Mouse (Mus musculus): Measurements from ENCODE around the gene Camk2n1.

Camk2n1 gene

GRCm38 (mm10) chr4:138447827-138448602 lies 6.1 kb upstream of the Camk2n1 start:
- DNase-seq, result no peak

GRCm38 (mm10) chr4:138448872-138449615 lies 5.1 kb upstream of the Camk2n1 start:
- DNase-seq, result no peak

- no peak for DNase-seq
Measured at GRCm38 (mm10) chr4:138449636-138450314, 4.3 kb upstream of the Camk2n1 start.

- DNase-seq, result no peak
Measured at GRCm38 (mm10) chr4:138452306-138453096, 1.6 kb upstream of the Camk2n1 start.

GRCm38 (mm10) chr4:138453097-138453752 lies 889 bp upstream of the Camk2n1 start:
- DNase-seq, result peak; percentile 77

- peak; percentile 70 to 84 for DNase-seq
Measured at GRCm38 (mm10) chr4:138454571-138455140, 542 bp downstream of the Camk2n1 start.

- peak; percentile 64 to 85 for DNase-seq
Measured at GRCm38 (mm10) chr4:138455141-138455955, 1.2 kb downstream of the Camk2n1 start.

GRCm38 (mm10) chr4:138455956-138456341 lies 1.8 kb downstream of the Camk2n1 start:
- peak; percentile 32 to 63 for DNase-seq

- no peak for DNase-seq
Measured at GRCm38 (mm10) chr4:138456536-138456935, 2.4 kb downstream of the Camk2n1 start.

GRCm38 (mm10) chr4:138457091-138457490 lies 3.0 kb downstream of the Camk2n1 start:
- DNase-seq, result no peak

- peak in 1 of 2 experiments; percentile 63 for DNase-seq
Measured at GRCm38 (mm10) chr4:138458171-138458570, 4.1 kb downstream of the Camk2n1 start.

- DNase-seq, result no peak
Measured at GRCm38 (mm10) chr4:138458735-138459440, 4.8 kb downstream of the Camk2n1 start.

GRCm38 (mm10) chr4:138459775-138460174 lies 5.7 kb downstream of the Camk2n1 start:
- peak; percentile 77 to 89 for DNase-seq

GRCm38 (mm10) chr4:138460910-138461309 lies 6.8 kb downstream of the Camk2n1 start:
- DNase-seq, result peak; percentile 65 to 67

GRCm38 (mm10) chr4:138461471-138461870 lies 7.4 kb downstream of the Camk2n1 start:
- DNase-seq, result no peak

GRCm38 (mm10) chr4:138462971-138463831 lies 9.1 kb downstream of the Camk2n1 start:
- peak; percentile 66 to 72 for DNase-seq

GRCm38 (mm10) chr4:138463832-138464487 lies 9.8 kb downstream of the Camk2n1 start:
- peak; percentile 97 to 98 for DNase-seq

- peak; percentile 97 to 98 for DNase-seq
Measured at GRCm38 (mm10) chr4:138464667-138465353, 10.7 kb downstream of the Camk2n1 start.
